8 mouse cellular contexts compared by ENCODE assay signal in the genomic region with DNA sequence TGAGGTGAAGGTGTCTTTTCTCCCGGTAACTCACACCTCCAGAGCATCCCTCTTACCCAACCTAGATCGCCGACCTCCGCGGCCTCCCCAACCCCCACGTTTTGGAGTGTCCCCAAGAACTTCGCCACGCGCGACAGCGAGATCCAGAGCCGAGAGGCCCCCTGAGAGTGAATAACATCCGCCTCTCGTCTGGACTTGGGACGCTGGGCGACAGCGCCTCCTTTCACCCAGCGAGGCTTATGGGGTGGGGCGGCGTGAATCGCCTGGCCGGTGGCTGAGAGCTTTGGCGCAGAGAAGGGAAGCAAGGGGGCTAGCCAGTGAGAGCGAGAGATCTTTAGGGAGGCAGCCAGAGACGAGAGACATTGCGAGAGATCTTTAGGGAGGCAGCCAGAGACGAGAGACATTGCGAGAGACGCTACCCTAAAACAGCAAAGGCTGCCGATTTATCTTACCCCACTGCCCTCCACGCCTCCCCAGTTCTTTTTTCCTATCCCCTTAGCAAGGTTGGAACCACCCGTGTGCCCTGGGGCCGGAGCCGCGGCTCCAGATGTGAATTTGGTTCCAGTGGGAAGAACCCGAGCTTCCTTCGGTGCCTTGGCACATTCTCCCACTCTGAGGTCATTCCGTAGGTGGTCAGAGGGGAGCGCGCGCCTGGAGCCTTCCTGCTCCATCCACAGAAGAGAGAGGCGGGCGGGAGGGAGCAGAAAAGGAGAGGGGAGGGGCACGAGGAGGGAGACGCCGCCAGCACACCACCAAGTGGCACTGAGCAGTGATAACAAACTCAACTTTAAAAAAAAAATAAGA. TPM values are rescaled to one million over a fixed set of nuclear protein-coding genes. Genes with fewer than 3 reads are reported as not detected.
A peak's percentile ranks its signal among the peaks of the same experiment; 100 is the strongest.
DNase-seq lines count a peak whose midpoint lies in the region; ATAC-seq and TF ChIP-seq lines count a peak whose summit lies in the region.

No protein-coding gene starts in this region.

- H3K36me3 ChIP-seq in hindbrain, embryonic 15.5 days, result no peaks in the 10 kb centered on the region

- no peaks in the 10 kb centered on the region for H3K27me3 ChIP-seq in hindbrain, embryonic 15.5 days

- ATAC-seq in hindbrain, embryonic 15.5 days (ENCODE audit: low FRiP score, low read depth), result no peak

- DNase-seq in layer of hippocampus, adult 11-12 months (ENCODE audit: low spot score), result peak; percentile 57
- DNase-seq in layer of hippocampus, adult 9-10 months (ENCODE audit: low spot score), result no peak
- peak; percentile 78 to 81 for DNase-seq in cerebellum, postnatal 25 days
- peak; percentile 80 for DNase-seq in gastrocnemius, adult 2 months
- peak; percentile 48 to 77 for DNase-seq in left cerebral cortex, postnatal 25 days (ENCODE audit: low spot score in 2 of 2)
- peak; percentile 88 for DNase-seq in mesoderm, embryonic 11.5 days (ENCODE audit: low read depth, low spot score)
- peak; percentile 66 for DNase-seq in right cerebral cortex, postnatal 4 days

- peak overlapping the region; percentile 98 for H3K4me2 ChIP-seq in hindbrain, embryonic 15.5 days

- intact Hi-C loops in gastrocnemius, adult 2 months (cut with DNase I), result loop anchor here (1.0 to 5.0 kb wide), 3 partner anchors 30 to 242 kb away; no protein-coding TSS in a partner anchor
- intact Hi-C loops in left cerebral cortex, postnatal 25 days (cut with DNase I), result loop anchor here (1.0 to 5.0 kb wide), 5 partner anchors 30 to 324 kb away; no protein-coding TSS in a partner anchor

- under 1% methylated on average over 46 of the region's 46 CpGs for WGBS in hindbrain, embryonic 15.5 days

- TF ChIP-seq CTCF in gastrocnemius, adult 2 months (IDR thresholded peaks at IDR 0.05), result peak; percentile 46

- peak overlapping the region; percentile 71 for H3K9ac ChIP-seq in hindbrain, embryonic 15.5 days

- no peaks in the 10 kb centered on the region for H3K9me3 ChIP-seq in hindbrain, embryonic 15.5 days

- peak overlapping the region; percentile 78 for H3K4me3 ChIP-seq in gastrocnemius, adult 2 months
- H3K4me3 ChIP-seq in hindbrain, embryonic 15.5 days, result peak overlapping the region; percentile 79

- peaks cover 50% of the 10 kb centered on the region for H3K4me1 ChIP-seq in hindbrain, embryonic 15.5 days (replicated peaks)

- H3K27ac ChIP-seq in gastrocnemius, adult 2 months, result peak overlapping the region; percentile 96
- H3K27ac ChIP-seq in hindbrain, embryonic 15.5 days (replicated peaks), result peak overlapping the region; percentile 89

RNA-seq across cellular contexts. Expression of a gene that starts 3.7 kb away (rescaled TPM):
- total RNA-seq in gastrocnemius, adult 2 months (2021), result 1 to 10 TPM in 1 of 2 experiments, under 1 TPM in 1; 0.97 to 1.1 TPM
- 2.7 and 2.9 TPM in 2 replicates for polyA plus RNA-seq in hindbrain, embryonic 15.5 days (2015; fragmentation: Nextera tagmentation; extraction: Ambion mirVana)
- 10 to 100 TPM; 16.0 to 18.4 TPM for total RNA-seq in left cerebral cortex, postnatal 25 days (2021)

RNA-seq across cellular contexts. Expression of a gene that starts 54.5 kb away (rescaled TPM):
- total RNA-seq in gastrocnemius, adult 2 months (2021), result 10 to 100 TPM; 48.9 to 86.1 TPM
- polyA plus RNA-seq in hindbrain, embryonic 15.5 days (2015; fragmentation: Nextera tagmentation; extraction: Ambion mirVana), result 138 and 150 TPM in 2 replicates
- 100 to 1,000 TPM; 172 to 174 TPM for total RNA-seq in left cerebral cortex, postnatal 25 days (2021)

RNA-seq across cellular contexts. Expression of a gene that starts 54.7 kb away (rescaled TPM):
- 100 to 1,000 TPM; 362 to 422 TPM for total RNA-seq in gastrocnemius, adult 2 months (2021)
- 25.7 and 29.5 TPM in 2 replicates for polyA plus RNA-seq in hindbrain, embryonic 15.5 days (2015; fragmentation: Nextera tagmentation; extraction: Ambion mirVana)
- 10 to 100 TPM; 48.4 to 50.7 TPM for total RNA-seq in left cerebral cortex, postnatal 25 days (2021)

Comparison
In these comparisons a context has a peak if more than half of its experiments do, and no peak if none do; other contexts are left out.
1. RNA of a gene that starts 3.7 kb away (total RNA-seq): 16.0 to 18.4 TPM in left cerebral cortex, postnatal 25 days; 0.97 to 1.1 TPM in gastrocnemius, adult 2 months; every median in the first group is over 4 times any median in the second.
2. RNA of a gene that starts 54.7 kb away (total RNA-seq): 362 to 422 TPM in gastrocnemius, adult 2 months; 48.4 to 50.7 TPM in left cerebral cortex, postnatal 25 days; every median in the first group is over 4 times any median in the second.